Mouse (Mus musculus) gastrocnemius, postnatal 25 days (tissue): ENCODE measurements around the gene Itgb5. TPM values are rescaled to one million over a fixed set of nuclear protein-coding genes. Genes with fewer than 3 reads are reported as not detected.

ENCODE experiments used
- DNase-seq: peaks from one replicate; pipeline ENCODE4 v3.0.0; 2022
- total RNA-seq, 2 experiments: library from RNA; stranded (reverse); gene quantifications; 1 replicate in 1 of 2; 2 replicates in 1 of 2; pipeline ENCODE4 v1.2.3; 2021

Itgb5 gene
- total RNA-seq, 2 experiments from 2014 or later: 44.4 to 45.9 TPM

DNA sequence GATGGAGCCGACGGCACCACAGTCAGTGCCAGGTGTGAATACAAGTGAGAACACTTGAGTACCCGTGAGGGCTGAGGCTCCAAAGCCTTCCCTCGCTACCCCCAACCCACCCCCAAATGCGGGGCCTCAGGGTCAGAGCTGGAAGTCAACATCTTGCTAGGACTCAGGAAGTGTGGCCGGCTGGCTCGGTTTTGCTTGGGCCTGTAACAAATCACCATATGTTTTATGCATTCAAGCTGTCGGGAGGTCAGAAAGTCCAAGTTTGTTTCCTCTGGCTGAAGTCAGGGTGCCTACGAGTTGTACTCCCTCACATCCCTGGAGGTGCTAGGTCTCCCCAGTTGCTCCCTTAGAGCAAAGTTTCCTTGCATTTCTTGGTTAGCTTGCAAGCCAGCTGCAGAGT, 110.2 kb downstream of the Itgb5 start:
- no peak for DNase-seq

DNA sequence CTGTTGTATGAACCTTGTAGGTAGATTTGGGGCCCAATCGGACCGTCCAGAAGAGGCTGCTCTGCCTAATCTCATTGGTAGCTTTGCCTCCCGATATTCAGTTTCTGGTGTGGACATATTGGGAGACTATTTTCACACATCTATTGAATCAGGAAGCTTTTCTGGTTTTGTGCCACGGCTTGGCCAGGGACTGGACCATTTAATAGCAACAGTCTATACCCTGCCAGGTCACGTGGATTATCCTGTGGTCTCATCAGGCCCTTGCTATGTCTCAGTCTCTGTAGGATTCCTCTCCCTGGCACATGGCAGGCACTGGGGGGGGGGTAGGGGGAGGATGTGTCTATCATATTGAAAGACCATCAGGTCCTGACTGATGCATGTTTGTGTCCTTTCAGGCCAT, 110.6 kb downstream of the Itgb5 start:
- DNase-seq: no peak

GRCm38 (mm10) chr16:33941271-33941781, 111.9 kb downstream of the Itgb5 start:
- DNase-seq: peak; percentile 84

GRCm38 (mm10) chr16:33942341-33942740, 112.9 kb downstream of the Itgb5 start:
- DNase-seq: peak; percentile 65

DNA sequence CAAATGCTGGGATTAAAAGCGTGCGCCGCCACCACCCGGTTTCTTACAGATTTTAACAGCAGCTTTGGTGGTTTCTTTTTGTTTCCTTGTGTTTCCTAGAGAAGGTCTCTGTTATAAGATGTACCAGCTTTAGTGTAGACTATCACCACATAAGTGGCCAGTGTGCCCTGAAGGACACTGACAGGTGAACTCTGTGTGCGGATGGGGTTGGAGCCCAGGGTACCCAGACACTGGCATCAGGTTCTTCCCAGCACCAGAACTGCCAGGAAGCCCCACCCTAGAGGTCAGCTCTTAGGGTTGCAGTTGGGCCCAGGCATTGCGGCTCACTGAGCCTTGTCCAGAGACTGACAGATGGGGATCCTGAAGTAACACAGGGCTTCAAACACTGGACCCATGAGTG, 113.9 kb downstream of the Itgb5 start:
- DNase-seq: no peak

DNA sequence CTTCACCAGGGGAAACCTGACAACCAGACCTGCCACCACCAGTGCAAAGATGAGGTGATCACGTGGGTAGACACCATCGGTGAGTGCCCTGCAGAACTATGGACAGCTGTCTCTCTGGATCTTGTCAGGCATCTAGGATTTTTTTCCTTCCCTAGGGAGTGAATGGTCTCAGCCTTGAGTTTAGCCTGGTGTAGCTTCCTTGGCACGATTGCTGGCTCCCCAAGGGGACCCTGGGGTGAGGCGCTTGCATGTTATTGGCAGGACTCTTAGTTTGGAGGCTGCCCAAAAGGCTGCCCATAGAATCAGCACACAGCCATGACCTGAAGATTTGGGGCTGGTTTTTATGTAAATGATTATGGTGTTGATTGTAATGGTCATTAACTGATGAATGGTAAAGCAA, 114.7 kb downstream of the Itgb5 start:
- DNase-seq: no peak

- no peak for DNase-seq
These were observed 115.3 kb downstream of the Itgb5 start for GRCm38 (mm10) chr16:33944772-33945171.

DNA sequence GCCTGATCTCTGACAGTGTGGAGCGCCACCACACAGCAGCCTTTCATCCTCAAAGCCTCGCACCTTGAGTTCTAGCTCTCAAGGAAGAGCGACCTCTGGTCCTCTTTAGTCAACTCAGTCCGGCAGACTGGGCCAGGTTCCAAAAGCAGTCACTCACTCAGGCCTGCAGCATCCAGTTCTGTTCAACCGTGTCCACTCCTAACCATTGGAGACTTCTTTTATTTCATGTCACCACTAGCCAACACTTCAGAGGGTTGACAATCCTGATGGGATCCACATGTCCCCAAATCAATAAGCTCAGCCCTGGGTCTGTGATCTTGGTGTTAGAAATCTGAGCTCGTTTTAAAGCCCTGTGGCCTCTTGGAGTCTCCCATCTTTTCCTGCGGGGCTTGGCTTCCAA, 116.6 kb downstream of the Itgb5 start:
- no peak for DNase-seq

DNA sequence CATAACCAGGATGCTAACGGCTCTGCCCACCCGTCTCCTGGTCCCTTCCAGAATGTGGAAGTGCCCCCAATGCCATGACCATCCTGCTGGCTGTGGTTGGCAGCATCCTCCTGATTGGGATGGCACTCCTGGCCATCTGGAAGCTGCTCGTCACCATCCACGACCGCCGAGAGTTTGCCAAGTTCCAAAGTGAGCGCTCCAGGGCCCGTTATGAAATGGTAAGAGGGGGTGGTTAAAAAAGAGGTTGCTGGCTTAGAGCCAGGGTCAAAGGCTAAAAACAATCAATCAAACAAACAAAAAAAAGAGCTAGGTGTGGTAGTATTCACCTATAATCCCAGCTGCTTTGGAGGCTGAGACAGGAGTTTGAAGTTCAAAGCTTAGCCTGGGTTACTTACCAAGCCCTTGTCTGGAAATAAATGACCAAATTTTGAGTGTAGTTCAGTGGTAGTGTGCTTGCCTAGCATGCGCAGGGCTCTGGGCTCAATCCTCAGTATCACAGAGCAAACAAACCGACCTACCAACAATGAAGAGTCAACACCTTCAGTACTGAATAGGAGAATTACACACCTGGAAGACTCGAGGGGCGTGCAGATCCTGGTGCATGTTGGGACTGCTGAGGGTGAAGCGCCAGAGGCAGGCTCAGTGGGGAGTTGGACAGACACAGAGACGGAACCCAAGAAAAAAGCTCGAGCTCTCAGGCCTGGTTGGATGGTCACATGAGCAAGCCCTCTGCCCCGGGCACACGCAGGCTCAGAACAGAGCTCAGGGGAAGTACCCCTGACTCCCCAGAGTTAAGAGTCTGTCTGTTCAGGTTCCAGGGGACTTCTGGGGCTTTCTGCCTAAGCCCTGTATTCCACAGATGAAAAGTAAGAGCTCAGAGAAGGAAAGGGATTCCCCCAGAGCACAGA, 118.5 kb downstream of the Itgb5 start:
- DNase-seq: no peak

- no peak for DNase-seq
These were observed 120.9 kb downstream of the Itgb5 start for GRCm38 (mm10) chr16:33950386-33950785.

- peak; percentile 74 for DNase-seq
These were observed 121.4 kb downstream of the Itgb5 start for GRCm38 (mm10) chr16:33950830-33951229.

DNA sequence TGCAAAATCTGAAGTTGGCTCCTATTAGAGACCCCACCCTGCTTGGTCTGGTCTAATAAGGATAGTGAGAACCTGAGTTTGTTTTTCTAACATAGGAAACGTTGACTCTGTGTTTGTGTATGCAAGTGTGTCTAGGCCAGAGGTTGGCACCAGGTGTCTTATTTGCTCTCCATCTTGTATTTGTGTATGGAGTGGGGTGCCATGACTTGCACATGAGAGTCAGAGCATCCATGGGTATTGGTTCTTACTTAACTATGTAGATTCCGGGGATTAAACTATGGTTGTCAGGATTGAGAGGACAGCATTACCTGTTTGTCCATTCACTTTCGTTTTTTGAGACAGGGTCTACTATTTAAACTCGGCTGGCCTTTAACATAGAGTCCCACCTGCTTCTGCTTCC, 123.5 kb downstream of the Itgb5 start:
- no peak for DNase-seq

GRCm38 (mm10) chr16:33954793-33955192, 125.3 kb downstream of the Itgb5 start:
- no peak for DNase-seq

- no peak for DNase-seq
These were observed 134.0 kb downstream of the Itgb5 start for GRCm38 (mm10) chr16:33963509-33963908.

DNA sequence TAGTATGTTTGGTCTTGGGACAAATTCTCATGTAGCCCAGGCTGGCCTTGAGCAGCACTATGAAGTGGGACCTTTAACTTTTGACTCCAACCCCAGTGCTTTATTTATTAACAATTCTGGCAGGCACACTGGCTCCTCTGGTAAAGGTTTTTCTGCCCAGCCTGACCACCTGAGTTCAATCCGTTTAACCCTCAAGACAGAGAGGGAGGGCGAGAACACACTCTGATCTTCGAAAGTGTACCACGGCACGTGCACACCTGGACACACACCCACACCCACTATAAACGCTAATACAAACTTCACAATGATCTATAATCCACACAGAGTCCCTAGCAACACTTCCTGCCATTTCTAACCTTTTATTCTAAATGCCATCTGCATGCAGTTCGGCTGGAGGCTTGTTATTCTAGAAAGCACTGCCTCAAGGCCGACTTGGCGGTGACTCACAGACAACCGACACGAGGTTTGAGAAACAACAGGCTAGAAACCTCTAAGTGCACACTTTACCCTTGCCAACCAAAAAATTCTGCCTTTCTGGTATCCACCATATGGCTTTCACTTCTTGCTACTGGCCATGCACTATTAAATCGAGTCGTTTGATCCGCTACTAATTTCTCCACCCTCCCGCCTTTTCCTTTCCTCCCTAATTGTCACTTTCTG, 136.5 kb downstream of the Itgb5 start:
- DNase-seq: no peak

DNA sequence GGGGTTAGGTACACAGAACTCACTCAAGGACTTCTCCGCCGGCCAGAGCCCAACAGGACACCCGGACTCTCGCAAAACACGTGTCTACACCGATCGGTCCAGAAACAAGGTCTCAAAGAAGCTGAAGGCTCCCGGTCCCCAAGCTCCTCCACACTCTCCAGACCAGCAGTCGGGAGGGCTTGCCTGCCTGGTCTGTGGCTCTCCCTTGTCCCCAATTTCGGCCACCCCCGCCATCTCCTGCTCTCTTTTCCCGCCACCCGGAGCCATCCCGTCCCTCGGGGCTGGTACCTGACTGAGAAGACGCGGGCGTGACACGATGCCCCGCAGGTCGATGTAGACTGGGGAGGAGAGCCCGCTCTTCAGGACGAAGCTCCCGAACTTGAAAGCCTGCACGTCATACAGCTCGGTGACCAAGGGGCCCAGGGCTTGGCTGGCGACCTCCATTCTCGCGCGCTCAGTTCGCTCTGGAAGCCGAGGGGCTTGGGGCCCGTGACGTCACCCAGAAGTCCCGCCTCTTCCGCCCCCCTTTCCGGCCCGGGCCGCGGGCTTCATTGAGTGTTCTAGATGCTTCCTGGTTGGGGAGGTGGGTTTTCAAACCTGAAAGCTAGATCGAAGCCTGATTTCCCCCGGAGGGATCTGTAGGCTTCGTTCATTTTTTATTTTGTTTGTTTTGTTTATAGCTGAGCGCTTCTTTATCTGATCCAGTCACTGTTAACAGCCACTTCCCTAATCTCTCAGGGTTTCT, 137.2 kb downstream of the Itgb5 start, which contains the start of gene Umps:
Gene Umps, minus strand, starts transcription at position 501 of the 745 bp plus-strand sequence.
- peak; percentile 76 for DNase-seq

DNA sequence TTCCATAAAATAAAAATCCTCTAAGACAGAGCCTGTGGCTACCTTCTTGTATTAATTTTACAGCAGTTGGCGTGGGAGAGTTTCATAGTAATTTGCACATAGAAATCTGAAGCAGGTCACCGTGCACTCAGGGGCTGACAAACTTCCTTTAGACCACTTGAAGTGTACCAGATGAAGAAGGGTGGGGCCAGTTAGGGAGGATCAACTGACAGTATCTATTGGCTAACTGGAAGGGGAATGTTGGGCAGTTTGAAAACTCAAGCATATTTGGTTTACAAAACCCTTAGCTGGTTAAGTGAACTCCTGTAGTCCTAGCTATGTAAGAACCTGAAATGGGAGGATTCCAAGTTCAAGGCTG, 137.8 kb downstream of the Itgb5 start:
- DNase-seq: no peak

DNA sequence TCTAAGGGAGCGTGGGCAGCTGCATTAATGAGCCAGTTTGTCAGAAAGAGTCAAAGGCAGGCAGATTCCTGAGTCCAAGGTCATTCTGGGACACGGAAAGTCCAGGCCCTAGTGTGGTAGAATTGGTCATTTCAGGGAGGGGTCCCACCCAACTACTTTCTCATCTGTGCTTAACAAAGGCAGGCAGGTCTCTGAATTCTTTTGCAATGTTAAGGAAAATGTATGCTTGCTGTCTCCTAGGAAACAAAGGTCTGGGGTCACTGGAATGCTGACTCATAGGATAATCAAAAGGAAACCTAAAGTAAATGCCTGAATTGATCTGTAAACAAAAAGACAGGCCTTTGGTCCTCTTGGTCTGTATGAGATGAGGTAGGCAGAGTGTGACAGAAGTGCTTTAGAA, 150.4 kb downstream of the Itgb5 start:
- DNase-seq: no peak

- no peak for DNase-seq
These were observed 154.2 kb downstream of the Itgb5 start for GRCm38 (mm10) chr16:33983712-33984111.

DNA sequence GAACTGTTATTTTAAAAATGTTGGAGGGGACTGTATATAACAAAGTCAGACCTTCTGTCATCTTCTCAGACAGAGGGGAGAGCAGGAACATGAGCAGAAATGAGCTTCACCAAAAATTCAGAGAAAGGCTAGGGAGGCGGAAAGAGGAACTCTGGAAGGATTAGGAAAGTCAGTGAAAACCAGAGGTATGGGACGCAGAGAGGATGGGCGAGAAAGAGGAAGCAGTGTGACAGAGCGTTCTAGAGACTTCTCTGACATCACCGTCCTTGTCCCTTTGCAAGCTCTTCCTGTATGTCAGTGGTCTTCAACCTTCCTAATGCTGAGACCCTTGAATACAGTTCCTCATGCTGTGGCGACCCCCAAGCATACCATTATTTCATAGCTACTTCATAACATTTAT, 155.9 kb downstream of the Itgb5 start:
- DNase-seq: no peak

DNA sequence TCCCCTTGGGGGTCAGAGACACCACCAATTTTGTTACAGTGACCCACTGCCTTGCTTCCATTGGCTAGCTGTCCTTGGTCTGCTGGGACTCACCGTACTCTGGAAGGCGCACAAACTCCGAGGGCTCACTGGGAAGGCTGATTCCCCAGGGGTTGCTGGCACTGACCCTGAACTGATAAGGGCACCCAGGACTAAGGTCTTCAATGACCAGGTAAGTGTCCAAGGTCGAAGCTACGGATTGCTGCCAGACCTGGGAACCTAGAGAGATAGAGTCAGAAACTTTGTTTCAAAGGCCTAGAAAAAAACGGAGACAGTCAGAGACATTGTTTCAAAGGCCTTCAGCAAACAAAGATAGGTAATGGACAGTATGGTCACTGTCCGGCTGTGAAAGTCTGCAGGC, 157.5 kb downstream of the Itgb5 start:
- DNase-seq: no peak

DNA sequence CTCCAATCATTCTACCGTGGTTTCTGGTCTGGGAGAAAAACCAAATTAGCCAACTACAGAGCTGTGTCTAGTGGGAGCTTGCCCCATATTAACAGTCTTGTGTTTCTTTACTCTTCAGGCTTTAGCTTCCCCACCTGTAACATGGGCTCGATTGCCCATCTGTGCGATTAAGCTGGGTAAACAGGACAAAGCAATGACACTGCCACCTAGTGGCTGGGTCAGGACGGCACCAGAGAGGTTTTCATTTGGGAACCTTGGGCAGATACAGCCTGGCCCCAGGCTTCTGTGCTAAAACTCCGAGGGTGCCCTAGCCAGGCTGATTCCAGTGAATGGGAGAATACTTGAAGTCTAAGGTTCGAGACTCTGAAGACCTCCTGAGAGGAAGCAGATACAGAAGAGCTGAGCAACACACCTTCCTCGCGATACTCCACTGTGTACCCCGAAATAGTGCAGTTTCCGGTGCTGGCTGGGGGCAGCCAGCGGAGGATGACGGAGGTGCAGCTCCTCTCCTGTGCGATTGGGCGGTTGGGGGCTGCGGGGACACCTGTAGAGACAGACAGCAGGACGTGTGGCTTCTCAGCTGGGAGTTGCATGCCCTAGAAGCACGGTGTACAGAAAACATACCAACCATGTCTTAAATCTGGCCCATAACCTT, 159.0 kb downstream of the Itgb5 start:
- no peak for DNase-seq
